Mouse (Mus musculus) heart, embryonic 12.5 days (tissue): ENCODE results near the gene Tada1. TPM values are rescaled to one million over a fixed set of nuclear protein-coding genes. Genes with fewer than 3 reads are reported as not detected.

Experiments used
- ATAC-seq: fragments of 200-750 bp; cut with Nextera tagmentation; 2 replicates; pipeline ENCODE4 v1.8.0; 2017; ENCODE audit warnings: moderate TSS enrichment, moderate library complexity; ENCODE audit not compliant: insufficient number of reproducible peaks, low FRiP score
- H3K27ac ChIP-seq: fragments of 300-500 bp; sonication (generic); 2 replicates; pipeline ENCODE4 v1.5.1; 2016; ENCODE audit warnings: mild to moderate bottlenecking, moderate library complexity; ENCODE audit not compliant: poor library complexity, severe bottlenecking
- H3K27me3 ChIP-seq: fragments of 300-500 bp; sonication (generic); replicated peaks from 2 replicates; pipeline ENCODE4 v1.6.1; 2016; ENCODE audit warnings: mild to moderate bottlenecking, moderate library complexity
- H3K36me3 ChIP-seq: fragments of 300-500 bp; sonication (generic); 2 replicates; pipeline ENCODE4 v1.6.1; 2016; ENCODE audit warnings: mild to moderate bottlenecking, moderate library complexity
- H3K4me1 ChIP-seq: fragments of 300-500 bp; sonication (generic); replicated peaks from 2 replicates; pipeline ENCODE4 v1.6.1; 2016; ENCODE audit warnings: mild to moderate bottlenecking
- H3K4me2 ChIP-seq: fragments of 300-500 bp; sonication (generic); 2 replicates; pipeline ENCODE4 v1.6.1; 2016; ENCODE audit warnings: mild to moderate bottlenecking, moderate library complexity
- H3K4me3 ChIP-seq: fragments of 300-500 bp; sonication (generic); 2 replicates; pipeline ENCODE4 v1.5.1; 2016; ENCODE audit warnings: mild to moderate bottlenecking
- H3K9ac ChIP-seq: fragments of 300-500 bp; sonication (generic); 2 replicates; pipeline ENCODE4 v1.6.1; 2016; ENCODE audit warnings: mild to moderate bottlenecking, moderate library complexity
- H3K9me3 ChIP-seq: fragments of 300-500 bp; sonication (generic); replicated peaks from 2 replicates; pipeline ENCODE4 v1.6.1; 2016; ENCODE audit warnings: mild to moderate bottlenecking, moderate library complexity
- WGBS: fragments of 180-500 bp; shearing (Covaris S2); methylation state at CpG from one replicate; pipeline ENCODE4 v1.1.7; 2016; 5-methylcytosine and 5-hydroxymethylcytosine counted together
- polyA plus RNA-seq: library from polyadenylated mRNA; unstranded; fragments of >200 nt; fragmentation: Nextera tagmentation; extraction: Ambion mirVana; gene quantifications from 2 replicates; pipeline ENCODE4 v1.2.1, GENCODE M21; 2016

Gene Tada1
- polyA plus RNA-seq, 1 experiment from 2014 or later, result 30.3 TPM

DNA sequence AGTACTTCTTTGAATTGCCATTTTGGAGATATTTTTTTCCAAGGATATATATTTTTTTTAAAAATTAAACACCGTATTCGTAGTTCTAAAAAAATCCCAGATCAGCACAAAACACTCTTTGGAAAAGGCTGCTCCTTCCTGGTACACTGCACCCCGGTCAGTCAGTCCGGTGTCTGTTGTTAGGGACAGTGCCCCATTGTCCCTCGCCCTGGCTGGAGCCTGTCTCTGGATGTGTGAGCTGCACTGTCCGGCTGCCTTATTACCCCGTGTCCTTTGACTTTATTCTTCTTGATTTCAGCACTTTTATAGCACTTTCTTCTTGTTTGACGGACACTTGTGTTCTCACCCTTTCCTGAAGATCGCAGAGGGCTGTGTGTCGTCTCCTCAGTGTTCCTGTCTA is 5.7 kb downstream of the Tada1 start:
- Histone ChIP-seq H3K9ac (no peak overlapping the region), H3K9me3 (no peaks in the 10 kb centered on the region), H3K4me2 (no peak overlapping the region), H3K4me3 (no peak overlapping the region), H3K4me1 (peaks cover 29% of the 10 kb centered on the region), H3K27me3 (no peaks in the 10 kb centered on the region), H3K27ac (no peak overlapping the region), H3K36me3 (peaks cover 74% of the 10 kb centered on the region)
- 92% methylated on average over 10 of the region's 10 CpGs for WGBS
- ATAC-seq, result no peak

- no peak for ATAC-seq
- Histone ChIP-seq H3K4me1 (peaks cover 27% of the 10 kb centered on the region), H3K4me2 (no peak overlapping the region), H3K9ac (no peak overlapping the region), H3K36me3 (peaks cover 82% of the 10 kb centered on the region), H3K9me3 (no peaks in the 10 kb centered on the region), H3K27me3 (no peaks in the 10 kb centered on the region), H3K4me3 (no peak overlapping the region), H3K27ac (no peak overlapping the region)
- WGBS, result 87% methylated on average over 5 of the region's 5 CpGs
These were observed 6.5 kb downstream of the Tada1 start for GRCm38 (mm10) chr1:166385431-166385830.

DNA sequence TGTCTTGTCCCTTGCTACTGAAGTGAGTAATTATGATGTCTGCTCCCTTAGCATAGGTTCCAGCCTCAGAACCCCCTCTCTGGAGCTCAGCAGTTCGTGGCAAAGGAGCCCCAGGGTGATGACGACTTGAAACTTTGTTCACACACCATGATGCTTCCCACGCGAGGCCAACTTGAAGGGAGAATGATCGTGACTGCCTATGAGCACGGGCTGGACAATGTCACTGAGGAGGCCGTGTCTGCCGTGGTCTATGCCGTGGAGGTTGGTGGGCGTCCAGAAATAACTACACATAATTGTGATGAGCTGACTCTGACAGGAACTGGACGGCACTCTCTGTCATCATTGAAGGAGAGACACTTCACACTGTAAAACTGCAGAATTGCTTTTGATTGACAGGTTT is 9.6 kb downstream of the Tada1 start:
- Histone ChIP-seq H3K4me2 (no peak overlapping the region), H3K36me3 (peaks cover 92% of the 10 kb centered on the region), H3K9ac (no peak overlapping the region), H3K9me3 (no peaks in the 10 kb centered on the region), H3K4me3 (no peak overlapping the region), H3K27me3 (no peaks in the 10 kb centered on the region), H3K27ac (peak overlapping the region; percentile 10; the same call in 1 of the 2 replicates), H3K4me1 (peaks cover 13% of the 10 kb centered on the region)
- WGBS, result 54% methylated on average over 11 of the region's 11 CpGs
- ATAC-seq, result no peak

- H3K9me3 ChIP-seq, result no peaks in the 10 kb centered on the region
- WGBS, result 91% methylated on average over 16 of the region's 16 CpGs
These were observed 10.7 kb downstream of the Tada1 start for GRCm38 (mm10) chr1:166389406-166390125.

DNA sequence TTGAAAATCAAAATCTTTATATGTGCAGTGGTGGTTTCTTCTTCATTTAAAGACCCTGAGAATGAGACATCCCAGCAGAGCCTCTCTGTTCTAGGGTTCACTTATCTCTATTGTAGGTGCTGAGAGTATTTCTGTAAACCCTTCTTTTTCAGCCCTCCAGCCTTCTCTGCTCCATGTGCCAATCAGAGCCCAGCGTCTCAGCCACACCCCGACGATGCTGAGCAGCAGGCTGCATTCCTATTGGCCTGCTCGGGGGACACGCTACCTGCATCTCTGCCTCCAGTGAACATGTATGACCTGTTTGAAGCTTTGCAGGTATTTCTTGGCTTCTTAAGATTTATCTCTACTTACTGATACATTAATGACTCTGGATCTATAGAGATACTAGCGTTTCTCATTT is 12.8 kb downstream of the Tada1 start:
- Histone ChIP-seq H3K27ac (no peak overlapping the region), H3K9me3 (no peaks in the 10 kb centered on the region), H3K4me3 (no peak overlapping the region), H3K4me1 (peaks cover 13% of the 10 kb centered on the region), H3K4me2 (no peak overlapping the region), H3K36me3 (peaks cover 92% of the 10 kb centered on the region), H3K27me3 (no peaks in the 10 kb centered on the region), H3K9ac (no peak overlapping the region)
- ATAC-seq, result no peak
- WGBS, result 89% methylated on average over 6 of the region's 6 CpGs

More at GRCm38 (mm10) chr1:166389406-166390125, 10.7 kb downstream of the Tada1 start:
- Histone ChIP-seq H3K4me1 (peaks cover 13% of the 10 kb centered on the region), H3K27ac (peak overlapping the region; percentile 12; the same call in 1 of the 2 replicates), H3K4me3 (no peak overlapping the region), H3K36me3 (peaks cover 92% of the 10 kb centered on the region), H3K4me2 (no peak overlapping the region), H3K27me3 (no peaks in the 10 kb centered on the region), H3K9ac (no peak overlapping the region)
- ATAC-seq, result no peak

GRCm38 (mm10) chr1:166394770-166395169 is 15.9 kb downstream of the Tada1 start:
- Histone ChIP-seq H3K4me2 (no peak overlapping the region), H3K4me3 (no peak overlapping the region), H3K4me1 (no peaks in the 10 kb centered on the region), H3K27ac (no peak overlapping the region), H3K9me3 (no peaks in the 10 kb centered on the region), H3K27me3 (no peaks in the 10 kb centered on the region), H3K9ac (no peak overlapping the region), H3K36me3 (peaks cover 92% of the 10 kb centered on the region)
- WGBS, result 71% methylated on average over 4 of the region's 4 CpGs
- no peak for ATAC-seq

DNA sequence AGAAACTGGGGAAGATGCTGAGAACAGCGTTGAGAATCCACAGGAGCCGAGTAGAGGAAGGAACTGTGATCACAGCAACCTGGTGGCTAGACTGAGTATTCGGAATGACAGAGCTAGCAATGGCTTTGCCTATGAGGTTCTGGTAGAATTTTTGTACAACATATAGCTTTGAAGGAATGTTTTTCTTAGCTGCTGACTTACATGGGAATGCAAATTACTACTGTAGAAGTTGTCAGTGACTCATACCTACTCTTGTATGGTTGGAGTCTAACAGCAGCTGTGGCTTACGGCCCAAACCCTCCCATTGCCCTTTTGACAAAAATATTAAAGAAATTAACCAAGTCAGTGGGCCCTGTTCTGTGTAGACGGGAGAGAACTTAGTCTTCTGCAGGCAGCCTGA is 16.8 kb downstream of the Tada1 start:
- Histone ChIP-seq H3K27me3 (no peaks in the 10 kb centered on the region), H3K9ac (no peak overlapping the region), H3K9me3 (no peaks in the 10 kb centered on the region), H3K36me3 (peaks cover 92% of the 10 kb centered on the region), H3K4me2 (no peak overlapping the region), H3K27ac (no peak overlapping the region), H3K4me3 (no peak overlapping the region), H3K4me1 (no peaks in the 10 kb centered on the region)
- ATAC-seq, result no peak
- WGBS, result 82% methylated on average over 5 of the region's 5 CpGs

- no peak overlapping the region for H3K4me2 ChIP-seq
- ATAC-seq, result no peak
- H3K9me3 ChIP-seq, result no peaks in the 10 kb centered on the region
- H3K27ac ChIP-seq, result no peak overlapping the region
- no peak overlapping the region for H3K4me3 ChIP-seq
- no peaks in the 10 kb centered on the region for H3K4me1 ChIP-seq
- 81% methylated on average over 6 of the region's 6 CpGs for WGBS
- no peaks in the 10 kb centered on the region for H3K27me3 ChIP-seq
- H3K36me3 ChIP-seq, result peaks cover 92% of the 10 kb centered on the region
- no peak overlapping the region for H3K9ac ChIP-seq
These were observed 17.5 kb downstream of the Tada1 start for GRCm38 (mm10) chr1:166396381-166396780.

- ATAC-seq, result no peak
- Histone ChIP-seq H3K36me3 (peaks cover 87% of the 10 kb centered on the region), H3K9me3 (no peaks in the 10 kb centered on the region), H3K4me2 (no peak overlapping the region), H3K4me3 (no peak overlapping the region), H3K27me3 (no peaks in the 10 kb centered on the region), H3K27ac (no peak overlapping the region), H3K4me1 (peaks cover 14% of the 10 kb centered on the region), H3K9ac (no peak overlapping the region)
These were observed 22.6 kb downstream of the Tada1 start for GRCm38 (mm10) chr1:166401455-166401854.

- peaks cover 14% of the 10 kb centered on the region for H3K4me1 ChIP-seq
- peaks cover 87% of the 10 kb centered on the region for H3K36me3 ChIP-seq
- 0 out of 2 replicates have a peak, but pooled peaks have one; percentile 40 for ATAC-seq
- no peaks in the 10 kb centered on the region for H3K9me3 ChIP-seq
- H3K4me3 ChIP-seq, result no peak overlapping the region
- WGBS, result 71% methylated on average over 4 of the region's 4 CpGs
- H3K27me3 ChIP-seq, result no peaks in the 10 kb centered on the region
- H3K27ac ChIP-seq, result no peak overlapping the region
- no peak overlapping the region for H3K4me2 ChIP-seq
- H3K9ac ChIP-seq, result no peak overlapping the region
These were observed 23.1 kb downstream of the Tada1 start for GRCm38 (mm10) chr1:166402003-166402402.

- no peak for ATAC-seq
- Histone ChIP-seq H3K27me3 (no peaks in the 10 kb centered on the region), H3K4me3 (no peak overlapping the region), H3K4me2 (no peak overlapping the region), H3K4me1 (peaks cover 24% of the 10 kb centered on the region), H3K36me3 (peaks cover 80% of the 10 kb centered on the region), H3K27ac (no peak overlapping the region), H3K9ac (no peak overlapping the region), H3K9me3 (no peaks in the 10 kb centered on the region)
- WGBS, result 73% methylated on average over 3 of the region's 3 CpGs
These were observed 24.9 kb downstream of the Tada1 start for GRCm38 (mm10) chr1:166403846-166404245.
